In genomic region chr5:139391309-139391990, GRCm38 (mm10) we compare ENCODE assay signal across 10 mouse cellular contexts. TPM values are rescaled to one million over a fixed set of nuclear protein-coding genes. Genes with fewer than 3 reads are reported as not detected.
DNase-seq lines count a peak whose midpoint lies in the region; ATAC-seq and TF ChIP-seq lines count a peak whose summit lies in the region.
"Had no signal": no experiment of that assay in that cellular context is flagged by ENCODE, and none has a peak within 500 bp of the region (broad histone marks: within the 10 kb centered on the region; RNA-seq: fewer than 3 reads in every experiment).

No protein-coding gene starts in this region.

- no peaks in the 10 kb centered on the region for H3K9me3 ChIP-seq in forebrain, embryonic 16.5 days (ENCODE audit: control insufficient read depth, low read length)
- no peaks in the 10 kb centered on the region for H3K9me3 ChIP-seq in forebrain, postnatal 0 days (ENCODE audit: low read length)
- no peaks in the 10 kb centered on the region for H3K9me3 ChIP-seq in lung, postnatal 0 days (ENCODE audit: low read length)
- H3K9me3 ChIP-seq in heart, postnatal 0 days (replicated peaks; ENCODE audit: control insufficient read depth, low read length): no peaks in the 10 kb centered on the region
- H3K9me3 ChIP-seq in liver, postnatal 0 days (ENCODE audit: low read length): no peaks in the 10 kb centered on the region

- no peak for ATAC-seq in forebrain, embryonic 16.5 days
- ATAC-seq in forebrain, postnatal 0 days: no peak
- ATAC-seq in lung, postnatal 0 days: no peak
- ATAC-seq in heart, postnatal 0 days (ENCODE audit: insufficient read depth, low read depth): no peak
- no peak for ATAC-seq in liver, postnatal 0 days
- ATAC-seq in activated CD4-positive, CD25-positive, alpha-beta regulatory T cell, adult 4 months: no peak

- WGBS in forebrain, embryonic 16.5 days: 75% methylated on average over 11 of the region's 11 CpGs
- WGBS in forebrain, postnatal 0 days: 70% methylated on average over 11 of the region's 11 CpGs
- 63% methylated on average over 11 of the region's 11 CpGs for WGBS in lung, postnatal 0 days
- WGBS in heart, postnatal 0 days: 57% methylated on average over 10 of the region's 11 CpGs
- WGBS in liver, postnatal 0 days (ENCODE audit: insufficient replicate concordance): 79% methylated on average over 11 of the region's 11 CpGs

- peak overlapping the region; percentile 33; the same call in 1 of the 2 replicates for H3K27ac ChIP-seq in forebrain, embryonic 16.5 days (ENCODE audit: low read length)
- H3K27ac ChIP-seq in forebrain, postnatal 0 days (ENCODE audit: low read depth, low read length): no peak overlapping the region
- H3K27ac ChIP-seq in lung, postnatal 0 days (ENCODE audit: low read length): peak overlapping the region; percentile 9; the same call in 1 of the 2 replicates
- peak overlapping the region; percentile 63 for H3K27ac ChIP-seq in heart, postnatal 0 days (ENCODE audit: low read depth)
- peak overlapping the region; percentile 99 for H3K27ac ChIP-seq in liver, postnatal 0 days (ENCODE audit: low read depth)

- no peak overlapping the region for H3K9ac ChIP-seq in forebrain, embryonic 16.5 days (replicated peaks; ENCODE audit: low read depth, low read length)
- H3K9ac ChIP-seq in forebrain, postnatal 0 days: no peak overlapping the region
- H3K9ac ChIP-seq in lung, postnatal 0 days (replicated peaks; ENCODE audit: low read depth): no peak overlapping the region
- H3K9ac ChIP-seq in heart, postnatal 0 days (replicated peaks; ENCODE audit: low read depth, low read length): peak overlapping the region; percentile 20; the same call in 1 of the 2 replicates
- H3K9ac ChIP-seq in liver, postnatal 0 days (replicated peaks): peak overlapping the region; percentile 72

- DNase-seq in forebrain, postnatal 0 days: no peak
- DNase-seq in lung, postnatal 0 days (ENCODE audit: low spot score): no peak
- no peak for DNase-seq in lung, postnatal 14 days
- DNase-seq in heart, postnatal 0 days (ENCODE audit: low spot score): no peak
- no peak for DNase-seq in liver, postnatal 0 days
- no peak for DNase-seq in layer of hippocampus, adult 9-10 months (ENCODE audit: low spot score)
- DNase-seq: adrenal gland, adult 8-10 months had no signal

- no peaks in the 10 kb centered on the region for H3K36me3 ChIP-seq in forebrain, embryonic 16.5 days (ENCODE audit: control insufficient read depth, insufficient read depth)
- H3K36me3 ChIP-seq in forebrain, postnatal 0 days (ENCODE audit: insufficient read depth): no peaks in the 10 kb centered on the region
- peaks cover 25% of the 10 kb centered on the region for H3K36me3 ChIP-seq in lung, postnatal 0 days (ENCODE audit: insufficient read depth, low read length)
- H3K36me3 ChIP-seq in heart, postnatal 0 days (replicated peaks; ENCODE audit: control insufficient read depth, insufficient read depth, low read length): peaks cover 28% of the 10 kb centered on the region
- peaks cover 50% of the 10 kb centered on the region for H3K36me3 ChIP-seq in liver, postnatal 0 days (replicated peaks; ENCODE audit: insufficient read depth, low read length)

- no peak overlapping the region for H3K4me3 ChIP-seq in forebrain, embryonic 16.5 days (replicated peaks; ENCODE audit: low read length)
- no peak overlapping the region for H3K4me3 ChIP-seq in forebrain, postnatal 0 days (ENCODE audit: low read depth, low read length)
- no peak overlapping the region for H3K4me3 ChIP-seq in lung, postnatal 0 days (ENCODE audit: low read depth, low read length)
- no peak overlapping the region for H3K4me3 ChIP-seq in heart, postnatal 0 days (ENCODE audit: low read depth, low read length)
- peak overlapping the region; percentile 49 for H3K4me3 ChIP-seq in liver, postnatal 0 days (ENCODE audit: low read depth, low read length)

- H3K4me1 ChIP-seq in forebrain, embryonic 16.5 days (replicated peaks; ENCODE audit: control insufficient read depth, insufficient read depth, low read length): peaks cover 3% of the 10 kb centered on the region
- H3K4me1 ChIP-seq in forebrain, postnatal 0 days (ENCODE audit: insufficient read depth): 0 out of 2 replicates have a peak, but pooled peaks cover 4% of the 10 kb centered on the region
- H3K4me1 ChIP-seq in lung, postnatal 0 days (ENCODE audit: insufficient read depth, low read depth, low read length): peaks cover 26% of the 10 kb centered on the region
- H3K4me1 ChIP-seq in heart, postnatal 0 days (ENCODE audit: control insufficient read depth, insufficient read depth): peaks cover 42% of the 10 kb centered on the region
- H3K4me1 ChIP-seq in liver, postnatal 0 days (ENCODE audit: insufficient read depth): peaks cover 57% of the 10 kb centered on the region

- no peak for TF ChIP-seq EP300 in lung, postnatal 0 days (IDR thresholded peaks at IDR 0.05)
- TF ChIP-seq EP300 in heart, postnatal 0 days (IDR thresholded peaks at IDR 0.05; ENCODE audit: low read depth): no peak
- TF ChIP-seq EP300 in liver, postnatal 0 days (IDR thresholded peaks at IDR 0.05; ENCODE audit: low read depth): no peak

- no peak for TF ChIP-seq CTCF in forebrain, postnatal 0 days (IDR thresholded peaks at IDR 0.05; ENCODE audit: low read depth)
- no peak for TF ChIP-seq CTCF in lung, postnatal 0 days (IDR thresholded peaks at IDR 0.05)
- TF ChIP-seq CTCF in heart, postnatal 0 days (IDR thresholded peaks at IDR 0.05; ENCODE audit: low read depth): no peak
- no peak for TF ChIP-seq CTCF in liver, postnatal 0 days (IDR thresholded peaks at IDR 0.05; ENCODE audit: low read depth)

- H3K27me3 ChIP-seq in forebrain, embryonic 16.5 days (replicated peaks; ENCODE audit: control insufficient read depth, insufficient read depth, low read length): no peaks in the 10 kb centered on the region
- H3K27me3 ChIP-seq in forebrain, postnatal 0 days (ENCODE audit: insufficient read depth, low read length): no peaks in the 10 kb centered on the region
- H3K27me3 ChIP-seq in lung, postnatal 0 days (replicated peaks; ENCODE audit: insufficient read depth, low read length): no peaks in the 10 kb centered on the region
- no peaks in the 10 kb centered on the region for H3K27me3 ChIP-seq in heart, postnatal 0 days (ENCODE audit: control insufficient read depth, insufficient read depth, low read length)
- no peaks in the 10 kb centered on the region for H3K27me3 ChIP-seq in liver, postnatal 0 days (ENCODE audit: insufficient read depth, low read length)

- no peak overlapping the region for H3K4me2 ChIP-seq in forebrain, embryonic 16.5 days (ENCODE audit: low read length)
- no peak overlapping the region for H3K4me2 ChIP-seq in forebrain, postnatal 0 days (ENCODE audit: low read depth)
- H3K4me2 ChIP-seq in lung, postnatal 0 days (replicated peaks; ENCODE audit: low read depth, low read length): 0 out of 2 replicates have a peak overlapping the region, but pooled peaks have one; percentile 2
- no peak overlapping the region; the same call in 1 of the 2 replicates for H3K4me2 ChIP-seq in heart, postnatal 0 days (ENCODE audit: low read depth, low read length)
- peak overlapping the region; percentile 79 for H3K4me2 ChIP-seq in liver, postnatal 0 days (ENCODE audit: low read depth, low read length)

RNA-seq across cellular contexts. Expression of gene C130050O18Rik, which starts 13.6 kb away (rescaled TPM):
- polyA plus RNA-seq in forebrain, embryonic 16.5 days (2015; fragmentation: Nextera tagmentation; extraction: Ambion mirVana): 0.21 and 0.37 TPM in 2 replicates
- total RNA-seq in forebrain, postnatal 0 days (2014; rRNA removed): not detected in 2 replicates
- polyA plus RNA-seq in forebrain, postnatal 0 days (2015; fragmentation: Nextera tagmentation; extraction: Ambion mirVana): 0.13 TPM in 1 of 2 replicates, not detected in the other
- polyA plus RNA-seq in lung, postnatal 0 days (2015; fragmentation: Nextera tagmentation; extraction: Ambion mirVana): 2.2 and 3.3 TPM in 2 replicates
- total RNA-seq in heart, postnatal 0 days (2014; rRNA removed; ENCODE audit: low replicate concordance): 1.7 and 1.8 TPM in 2 replicates
- polyA plus RNA-seq in heart, postnatal 0 days (2015; fragmentation: Nextera tagmentation; extraction: Ambion mirVana): 0.23 and 0.31 TPM in 2 replicates
- 1.9 and 2.0 TPM in 2 replicates for polyA plus RNA-seq in liver, postnatal 0 days (2015; fragmentation: Nextera tagmentation; extraction: Ambion mirVana)
- polyA plus RNA-seq in activated CD4-positive, CD25-positive, alpha-beta regulatory T cell, adult 4 months (2017; shearing (Covaris generic)): not detected

RNA-seq across cellular contexts. Expression of gene Gpr146, which starts 14.0 kb away (rescaled TPM):
- polyA plus RNA-seq in forebrain, embryonic 16.5 days (2015; fragmentation: Nextera tagmentation; extraction: Ambion mirVana): 1.5 and 1.8 TPM in 2 replicates
- 3.2 and 3.3 TPM in 2 replicates for total RNA-seq in forebrain, postnatal 0 days (2014; rRNA removed)
- polyA plus RNA-seq in forebrain, postnatal 0 days (2015; fragmentation: Nextera tagmentation; extraction: Ambion mirVana): 2.4 and 2.8 TPM in 2 replicates
- 22.7 and 28.1 TPM in 2 replicates for polyA plus RNA-seq in lung, postnatal 0 days (2015; fragmentation: Nextera tagmentation; extraction: Ambion mirVana)
- 38.2 and 39.1 TPM in 2 replicates for total RNA-seq in heart, postnatal 0 days (2014; rRNA removed; ENCODE audit: low replicate concordance)
- 23.0 and 23.7 TPM in 2 replicates for polyA plus RNA-seq in heart, postnatal 0 days (2015; fragmentation: Nextera tagmentation; extraction: Ambion mirVana)
- polyA plus RNA-seq in liver, postnatal 0 days (2015; fragmentation: Nextera tagmentation; extraction: Ambion mirVana): 14.5 and 14.7 TPM in 2 replicates
- 1 to 10 TPM; 8.1 to 8.8 TPM for polyA plus RNA-seq in activated CD4-positive, CD25-positive, alpha-beta regulatory T cell, adult 4 months (2017; shearing (Covaris generic))

RNA-seq across cellular contexts. Expression of gene Gper1, which starts 31.5 kb away (rescaled TPM):
- polyA plus RNA-seq in forebrain, embryonic 16.5 days (2015; fragmentation: Nextera tagmentation; extraction: Ambion mirVana): 8.7 and 9.0 TPM in 2 replicates
- 6.8 and 9.1 TPM in 2 replicates for total RNA-seq in forebrain, postnatal 0 days (2014; rRNA removed)
- 6.8 and 8.1 TPM in 2 replicates for polyA plus RNA-seq in forebrain, postnatal 0 days (2015; fragmentation: Nextera tagmentation; extraction: Ambion mirVana)
- 7.1 and 7.2 TPM in 2 replicates for polyA plus RNA-seq in lung, postnatal 0 days (2015; fragmentation: Nextera tagmentation; extraction: Ambion mirVana)
- 1.3 and 4.5 TPM in 2 replicates for total RNA-seq in heart, postnatal 0 days (2014; rRNA removed; ENCODE audit: low replicate concordance)
- polyA plus RNA-seq in heart, postnatal 0 days (2015; fragmentation: Nextera tagmentation; extraction: Ambion mirVana): 1.0 and 2.0 TPM in 2 replicates
- polyA plus RNA-seq in liver, postnatal 0 days (2015; fragmentation: Nextera tagmentation; extraction: Ambion mirVana): 0.09 and 0.11 TPM in 2 replicates
- polyA plus RNA-seq in activated CD4-positive, CD25-positive, alpha-beta regulatory T cell, adult 4 months (2017; shearing (Covaris generic)): not detected

RNA-seq across cellular contexts. Expression of gene Cyp2w1, which starts 39.0 kb away (rescaled TPM):
- not detected in 2 replicates for polyA plus RNA-seq in forebrain, embryonic 16.5 days (2015; fragmentation: Nextera tagmentation; extraction: Ambion mirVana)
- not detected in 2 replicates for total RNA-seq in forebrain, postnatal 0 days (2014; rRNA removed)
- polyA plus RNA-seq in forebrain, postnatal 0 days (2015; fragmentation: Nextera tagmentation; extraction: Ambion mirVana): not detected in 2 replicates
- not detected in 2 replicates for polyA plus RNA-seq in lung, postnatal 0 days (2015; fragmentation: Nextera tagmentation; extraction: Ambion mirVana)
- not detected in 2 replicates for total RNA-seq in heart, postnatal 0 days (2014; rRNA removed; ENCODE audit: low replicate concordance)
- polyA plus RNA-seq in heart, postnatal 0 days (2015; fragmentation: Nextera tagmentation; extraction: Ambion mirVana): not detected in 2 replicates
- polyA plus RNA-seq in liver, postnatal 0 days (2015; fragmentation: Nextera tagmentation; extraction: Ambion mirVana): not detected in 2 replicates
- not detected for polyA plus RNA-seq in activated CD4-positive, CD25-positive, alpha-beta regulatory T cell, adult 4 months (2017; shearing (Covaris generic))
- total RNA-seq: adrenal gland, adult 8-10 months; layer of hippocampus, adult 18-20 months had no signal

RNA-seq across cellular contexts. Expression of gene Cox19, which starts 40.2 kb away (rescaled TPM):
- 90.6 and 97.9 TPM in 2 replicates for polyA plus RNA-seq in forebrain, embryonic 16.5 days (2015; fragmentation: Nextera tagmentation; extraction: Ambion mirVana)
- total RNA-seq in forebrain, postnatal 0 days (2014; rRNA removed): 108 and 109 TPM in 2 replicates
- polyA plus RNA-seq in forebrain, postnatal 0 days (2015; fragmentation: Nextera tagmentation; extraction: Ambion mirVana): 85.7 and 91.1 TPM in 2 replicates
- polyA plus RNA-seq in lung, postnatal 0 days (2015; fragmentation: Nextera tagmentation; extraction: Ambion mirVana): 60.5 and 61.6 TPM in 2 replicates
- 120 and 123 TPM in 2 replicates for total RNA-seq in heart, postnatal 0 days (2014; rRNA removed; ENCODE audit: low replicate concordance)
- polyA plus RNA-seq in heart, postnatal 0 days (2015; fragmentation: Nextera tagmentation; extraction: Ambion mirVana): 88.6 and 97.6 TPM in 2 replicates
- 34.4 and 37.1 TPM in 2 replicates for polyA plus RNA-seq in liver, postnatal 0 days (2015; fragmentation: Nextera tagmentation; extraction: Ambion mirVana)
- 10 to 100 TPM; 62.8 to 67.6 TPM for polyA plus RNA-seq in activated CD4-positive, CD25-positive, alpha-beta regulatory T cell, adult 4 months (2017; shearing (Covaris generic))

Comparison
In these comparisons a context has a peak if more than half of its experiments do, and no peak if none do; other contexts are left out.
1. H3K4me2 ChIP-seq: peak in lung, postnatal 0 days (single experiment) and liver, postnatal 0 days (single experiment); none in forebrain, embryonic 16.5 days (single experiment), forebrain, postnatal 0 days (single experiment) and heart, postnatal 0 days (single experiment).
2. H3K9ac ChIP-seq: peak in heart, postnatal 0 days (single experiment) and liver, postnatal 0 days (single experiment); none in forebrain, embryonic 16.5 days (single experiment), forebrain, postnatal 0 days (single experiment) and lung, postnatal 0 days (single experiment).